Mouse (Mus musculus) brain, embryonic 14.5 days (tissue): Measurements from ENCODE around the gene Ino80e.

Experiments
- CTCF ChIP-seq: fragments of 200-500 bp; IDR thresholded peaks from 2 replicates; pipeline ENCODE4 v1.5.1; 2012; ENCODE audit warnings: inconsistent platforms, mild to moderate bottlenecking, moderate library complexity, borderline replicate concordance; ENCODE audit not compliant: insufficient read depth, insufficient read length; ENCODE audit errors: extremely low read depth
- POLR2A ChIP-seq: fragments of 200-500 bp; IDR thresholded peaks from 2 replicates; pipeline ENCODE4 v1.6.1; 2012; ENCODE audit warnings: mild to moderate bottlenecking, inconsistent platforms, borderline replicate concordance; ENCODE audit not compliant: poor library complexity, insufficient read depth, insufficient read length, severe bottlenecking; ENCODE audit errors: extremely low read depth

- TF ChIP-seq CTCF (no peak), POLR2A (no peak)
These were observed 5.3 kb downstream of the Ino80e start for GRCm38 (mm10) chr7:126856741-126857420.
